Mouse (Mus musculus): ENCODE measurements around the gene 1190007I07Rik.
"Not testable (repeated sequence)": the region's sequence is repeated elsewhere in the genome, so short reads cannot be mapped to it uniquely, and the experiment has no call there.

Gene 1190007I07Rik

GRCm38 (mm10) chr10:82623553-82623932 is 515 bp upstream of the 1190007I07Rik start:
- not testable (repeated sequence) for DNase-seq

- DNase-seq = no peak
Measured at GRCm38 (mm10) chr10:82622235-82622634, 793 bp downstream of the 1190007I07Rik start.

GRCm38 (mm10) chr10:82594421-82594820 is 28.6 kb downstream of the 1190007I07Rik start:
- DNase-seq = not testable (repeated sequence)

GRCm38 (mm10) chr10:82589673-82590072 is 33.4 kb downstream of the 1190007I07Rik start:
- DNase-seq = not testable (repeated sequence)

- not testable (repeated sequence) for DNase-seq
Measured at GRCm38 (mm10) chr10:82571091-82571490, 51.9 kb downstream of the 1190007I07Rik start.

Measured in spleen, adult 18-20 months (tissue).